Mouse (Mus musculus) heart, embryonic 12.5 days (tissue): ENCODE data around the gene Spag6. TPM values are rescaled to one million over a fixed set of nuclear protein-coding genes. Genes with fewer than 3 reads are reported as not detected.
A peak's percentile ranks its signal among the peaks of the same experiment; 100 is the strongest.

ENCODE experiments used
- ATAC-seq: fragments of 200-750 bp; cut with Nextera tagmentation; 2 replicates; pipeline ENCODE4 v1.8.0; 2017; ENCODE audit warnings: moderate TSS enrichment, moderate library complexity; ENCODE audit not compliant: insufficient number of reproducible peaks, low FRiP score
- H3K27ac ChIP-seq: fragments of 300-500 bp; sonication (generic); 2 replicates; pipeline ENCODE4 v1.5.1; 2016; ENCODE audit warnings: mild to moderate bottlenecking, moderate library complexity; ENCODE audit not compliant: poor library complexity, severe bottlenecking
- H3K27me3 ChIP-seq: fragments of 300-500 bp; sonication (generic); replicated peaks from 2 replicates; pipeline ENCODE4 v1.6.1; 2016; ENCODE audit warnings: mild to moderate bottlenecking, moderate library complexity
- H3K36me3 ChIP-seq: fragments of 300-500 bp; sonication (generic); 2 replicates; pipeline ENCODE4 v1.6.1; 2016; ENCODE audit warnings: mild to moderate bottlenecking, moderate library complexity
- H3K4me1 ChIP-seq: fragments of 300-500 bp; sonication (generic); replicated peaks from 2 replicates; pipeline ENCODE4 v1.6.1; 2016; ENCODE audit warnings: mild to moderate bottlenecking
- H3K4me2 ChIP-seq: fragments of 300-500 bp; sonication (generic); 2 replicates; pipeline ENCODE4 v1.6.1; 2016; ENCODE audit warnings: mild to moderate bottlenecking, moderate library complexity
- H3K4me3 ChIP-seq: fragments of 300-500 bp; sonication (generic); 2 replicates; pipeline ENCODE4 v1.5.1; 2016; ENCODE audit warnings: mild to moderate bottlenecking
- H3K9ac ChIP-seq: fragments of 300-500 bp; sonication (generic); 2 replicates; pipeline ENCODE4 v1.6.1; 2016; ENCODE audit warnings: mild to moderate bottlenecking, moderate library complexity
- H3K9me3 ChIP-seq: fragments of 300-500 bp; sonication (generic); replicated peaks from 2 replicates; pipeline ENCODE4 v1.6.1; 2016; ENCODE audit warnings: mild to moderate bottlenecking, moderate library complexity
- WGBS: fragments of 180-500 bp; shearing (Covaris S2); methylation state at CpG from one replicate; pipeline ENCODE4 v1.1.7; 2016; 5-methylcytosine and 5-hydroxymethylcytosine counted together
- polyA plus RNA-seq: library from polyadenylated mRNA; unstranded; fragments of >200 nt; fragmentation: Nextera tagmentation; extraction: Ambion mirVana; gene quantifications from 2 replicates; pipeline ENCODE4 v1.2.1, GENCODE M21; 2016

Spag6 gene
- polyA plus RNA-seq, 1 experiment from 2014 or later, result 0.14 TPM

DNA sequence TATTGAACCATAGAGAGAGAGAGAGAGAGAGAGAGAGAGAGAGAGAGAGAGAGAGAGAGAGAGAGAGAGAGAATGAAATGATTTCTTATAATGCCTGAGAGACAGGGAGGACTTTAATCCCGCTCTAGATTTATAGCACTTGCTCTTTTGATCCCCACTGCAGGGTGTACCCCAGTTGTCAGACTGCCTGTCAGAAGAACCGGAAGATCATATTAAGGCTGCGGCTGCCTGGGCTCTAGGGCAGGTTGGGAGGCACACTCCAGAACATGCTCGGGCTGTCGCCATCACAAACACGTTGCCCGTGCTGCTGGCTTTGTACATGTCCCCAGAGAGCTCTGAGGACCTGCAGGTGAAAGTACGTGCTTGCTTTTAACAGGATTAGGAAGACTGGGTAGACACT, 43.2 kb downstream of the Spag6 start:
- 0 out of 2 replicates have a peak, but pooled peaks cover 2% of the 10 kb centered on the region for H3K4me1 ChIP-seq
- no peak overlapping the region for H3K27ac ChIP-seq
- no peaks in the 10 kb centered on the region for H3K27me3 ChIP-seq
- no peaks in the 10 kb centered on the region for H3K36me3 ChIP-seq
- ATAC-seq, result no peak
- no peak overlapping the region for H3K4me3 ChIP-seq
- no peak overlapping the region for H3K9ac ChIP-seq
- H3K9me3 ChIP-seq, result no peaks in the 10 kb centered on the region
- 62% methylated on average over 8 of the region's 8 CpGs for WGBS
- no peak overlapping the region for H3K4me2 ChIP-seq

DNA sequence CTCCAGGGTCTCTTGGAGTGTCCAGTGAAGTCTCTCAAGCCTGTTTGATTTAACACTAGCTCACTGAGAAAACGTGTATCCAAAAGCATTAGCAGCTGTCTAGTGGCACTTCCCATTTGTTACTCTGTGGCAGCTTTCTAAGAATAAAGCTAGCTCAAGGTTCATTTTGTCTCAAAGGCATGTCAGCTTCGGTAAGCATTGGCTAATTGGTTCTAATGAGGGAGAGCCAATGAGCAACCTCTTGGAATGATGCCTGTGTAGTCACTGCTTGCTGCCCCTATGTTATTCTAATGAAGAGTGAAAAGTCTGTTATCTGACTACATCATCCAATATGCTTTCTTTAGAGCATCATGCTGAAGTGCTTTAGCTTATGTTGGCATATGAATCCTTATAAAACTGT, 45.4 kb downstream of the Spag6 start:
- Histone ChIP-seq H3K9ac (no peak overlapping the region), H3K4me1 (0 out of 2 replicates have a peak, but pooled peaks cover 2% of the 10 kb centered on the region), H3K27ac (no peak overlapping the region), H3K9me3 (no peaks in the 10 kb centered on the region), H3K36me3 (no peaks in the 10 kb centered on the region), H3K27me3 (no peaks in the 10 kb centered on the region; the same call in 1 of the 2 replicates), H3K4me3 (no peak overlapping the region), H3K4me2 (no peak overlapping the region)
- WGBS, result 59% methylated on average over 2 of the region's 2 CpGs
- no peak for ATAC-seq

DNA sequence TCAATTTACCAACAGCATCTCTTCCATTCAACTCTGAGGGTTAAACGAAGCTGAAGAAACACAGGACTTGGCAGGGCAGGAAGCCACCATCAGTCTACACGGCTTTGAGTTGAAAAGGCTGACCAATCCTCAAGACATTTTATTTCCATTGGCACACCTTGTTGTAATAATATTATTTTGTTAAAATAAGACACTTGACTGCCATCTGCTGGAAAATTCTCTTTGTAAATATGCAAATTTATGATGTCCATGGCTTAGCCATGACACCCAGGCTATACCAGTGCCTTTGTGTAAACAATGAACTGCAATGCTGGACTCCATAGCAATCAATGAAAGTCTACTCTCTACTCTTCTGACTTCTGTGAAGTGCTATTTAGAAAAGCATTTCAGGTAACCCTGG, 62.3 kb downstream of the Spag6 start:
- H3K9ac ChIP-seq, result no peak overlapping the region
- no peak overlapping the region for H3K27ac ChIP-seq
- H3K9me3 ChIP-seq, result no peaks in the 10 kb centered on the region
- ATAC-seq, result no peak
- H3K36me3 ChIP-seq, result no peaks in the 10 kb centered on the region
- WGBS, result 49% methylated on average over 2 of the region's 2 CpGs
- no peak overlapping the region for H3K4me3 ChIP-seq
- H3K4me1 ChIP-seq, result no peaks in the 10 kb centered on the region
- H3K27me3 ChIP-seq, result no peaks in the 10 kb centered on the region
- H3K4me2 ChIP-seq, result no peak overlapping the region

DNA sequence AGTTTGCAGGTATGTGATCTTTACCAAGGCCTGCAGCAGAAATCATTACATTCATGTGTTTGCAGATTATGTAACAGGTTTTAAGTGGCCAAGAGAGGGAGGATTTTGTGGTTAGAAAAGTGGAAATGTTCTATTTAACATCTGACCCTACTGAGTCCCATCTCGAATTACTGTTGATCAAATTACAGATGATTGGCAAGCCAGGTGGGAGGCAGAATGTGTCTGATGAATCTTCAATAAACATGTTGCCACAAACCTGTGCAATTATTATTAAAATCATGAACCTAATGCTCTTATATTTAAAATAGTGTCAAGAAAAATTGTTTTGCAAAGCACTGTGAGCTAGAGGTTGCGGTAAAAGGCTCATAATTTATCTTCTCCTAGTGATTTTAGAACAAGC, 71.0 kb downstream of the Spag6 start:
- WGBS, result 82% methylated on average over 2 of the region's 2 CpGs
- Histone ChIP-seq H3K27me3 (no peaks in the 10 kb centered on the region), H3K4me1 (peaks cover 6% of the 10 kb centered on the region; the same call in 1 of the 2 replicates), H3K4me2 (no peak overlapping the region), H3K9me3 (no peaks in the 10 kb centered on the region), H3K36me3 (no peaks in the 10 kb centered on the region), H3K4me3 (no peak overlapping the region), H3K27ac (no peak overlapping the region), H3K9ac (no peak overlapping the region)
- ATAC-seq, result no peak

DNA sequence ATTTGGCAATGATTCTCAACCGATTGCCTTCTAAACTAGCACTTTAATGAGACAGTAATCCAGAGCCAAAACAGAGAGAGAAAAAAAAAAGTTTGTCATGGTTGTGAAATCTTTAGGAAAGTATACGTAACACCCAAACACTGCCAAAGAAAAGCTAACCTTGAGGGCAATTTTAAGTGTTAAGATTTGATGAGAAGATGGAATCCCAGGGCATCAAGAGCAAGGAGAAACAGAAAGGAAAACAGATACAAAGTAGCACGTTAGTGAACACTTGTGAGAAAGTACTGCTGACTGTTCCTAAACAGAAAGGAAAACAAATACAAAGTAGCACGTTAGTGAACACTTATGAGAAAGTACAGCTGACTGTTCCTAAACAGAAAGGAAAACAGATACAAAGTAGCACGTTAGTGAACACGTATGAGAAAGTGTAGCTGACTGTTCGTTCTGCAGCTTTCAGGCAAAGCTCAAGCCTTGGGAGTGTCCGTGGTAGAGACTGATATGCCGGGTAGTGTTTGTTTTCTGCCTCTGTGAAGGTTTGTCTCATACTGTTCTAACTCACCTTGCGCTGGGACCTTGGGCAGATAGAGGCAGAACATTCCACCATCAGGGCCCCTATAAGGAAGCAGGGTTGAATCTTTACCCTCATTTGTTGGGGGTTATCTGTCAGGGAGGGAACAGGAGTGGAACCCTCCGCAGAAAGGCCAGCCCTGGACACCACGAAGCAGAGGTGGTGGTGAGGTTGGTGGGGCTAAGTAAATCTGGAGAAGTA, 71.8 kb downstream of the Spag6 start:
- Histone ChIP-seq H3K4me3 (peak overlapping the region; percentile 31), H3K9ac (peak overlapping the region; percentile 56; the same call in 1 of the 2 replicates)

DNA sequence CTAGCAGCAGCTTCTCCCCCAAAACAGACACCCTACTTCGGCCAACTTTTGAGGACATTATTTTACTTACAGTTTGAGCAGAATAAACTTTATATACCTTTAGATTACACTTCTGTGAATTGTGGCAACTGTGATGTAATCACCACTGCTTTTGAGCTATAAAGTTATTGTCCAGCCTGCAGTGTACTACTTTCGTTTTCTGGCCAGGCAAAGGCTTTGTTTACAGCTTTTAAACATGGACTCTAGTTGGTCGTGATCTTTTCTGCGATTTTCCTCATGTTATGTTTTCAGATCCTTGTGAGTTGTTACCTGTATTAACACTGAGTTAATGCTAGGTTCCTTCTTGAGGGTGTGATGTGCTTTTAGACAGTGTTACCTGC, 72.6 kb downstream of the Spag6 start:
- Histone ChIP-seq H3K9me3 (no peaks in the 10 kb centered on the region), H3K27me3 (no peaks in the 10 kb centered on the region), H3K4me1 (peaks cover 6% of the 10 kb centered on the region; the same call in 1 of the 2 replicates), H3K27ac (peak overlapping the region; percentile 96), H3K4me3 (peak overlapping the region; percentile 93), H3K36me3 (no peaks in the 10 kb centered on the region), H3K9ac (peak overlapping the region; percentile 99), H3K4me2 (peak overlapping the region; percentile 75)
- no peak for ATAC-seq
- WGBS, result 45% methylated on average over 4 of the region's 4 CpGs

More for the DNA sequence above, 71.8 kb downstream of the Spag6 start:
- Histone ChIP-seq H3K27me3 (no peaks in the 10 kb centered on the region), H3K27ac (peak overlapping the region; percentile 47; the same call in 1 of the 2 replicates), H3K4me1 (peaks cover 6% of the 10 kb centered on the region; the same call in 1 of the 2 replicates), H3K36me3 (no peaks in the 10 kb centered on the region), H3K4me2 (peak overlapping the region; percentile 75), H3K9me3 (no peaks in the 10 kb centered on the region)
- no peak for ATAC-seq
- 46% methylated on average over 12 of the region's 12 CpGs for WGBS

DNA sequence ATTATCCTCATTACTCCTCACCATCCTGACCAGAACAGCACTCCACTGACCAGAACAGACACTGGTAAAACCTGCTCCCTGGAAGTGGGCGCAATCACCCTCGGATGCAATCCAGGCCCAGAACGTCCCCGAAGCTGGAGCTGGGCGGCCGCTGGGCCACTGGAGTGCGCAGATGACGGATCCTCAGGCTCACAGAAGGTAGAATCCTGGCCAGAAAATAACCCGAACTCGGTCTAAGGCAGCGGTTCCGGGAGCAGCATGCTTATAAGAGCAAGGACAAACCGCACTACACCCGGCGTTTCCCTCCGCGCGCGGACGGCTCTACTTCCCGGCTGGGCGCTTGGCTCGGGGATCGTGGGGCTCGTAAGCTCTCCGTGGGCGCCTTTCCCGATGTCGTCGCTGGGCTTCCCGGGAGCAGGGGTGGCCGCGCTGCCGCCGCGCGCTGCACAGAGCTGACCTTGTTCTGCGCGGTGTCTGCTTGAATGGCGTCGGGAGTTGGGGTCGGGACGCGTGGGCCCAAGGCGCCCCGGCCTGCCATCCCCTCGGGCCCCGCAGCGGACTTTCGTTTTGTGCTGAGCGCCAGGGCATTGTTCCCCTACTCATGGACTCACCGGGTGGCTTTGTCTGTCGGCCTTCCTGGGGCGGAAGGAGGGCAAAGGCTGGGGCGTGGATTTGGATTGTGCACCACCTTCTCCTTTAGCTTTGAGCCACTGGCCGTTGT, 73.1 kb downstream of the Spag6 start:
- peak overlapping the region; percentile 93 for H3K4me3 ChIP-seq
- H3K9ac ChIP-seq, result peak overlapping the region; percentile 99
- no peaks in the 10 kb centered on the region for H3K36me3 ChIP-seq
- peak overlapping the region; percentile 96 for H3K27ac ChIP-seq
- peaks cover 6% of the 10 kb centered on the region; the same call in 1 of the 2 replicates for H3K4me1 ChIP-seq
- H3K4me2 ChIP-seq, result peak overlapping the region; percentile 75
- WGBS, result under 1% methylated on average over 56 of the region's 56 CpGs
- no peaks in the 10 kb centered on the region for H3K9me3 ChIP-seq
- H3K27me3 ChIP-seq, result no peaks in the 10 kb centered on the region
- ATAC-seq, result peak; percentile 88

DNA sequence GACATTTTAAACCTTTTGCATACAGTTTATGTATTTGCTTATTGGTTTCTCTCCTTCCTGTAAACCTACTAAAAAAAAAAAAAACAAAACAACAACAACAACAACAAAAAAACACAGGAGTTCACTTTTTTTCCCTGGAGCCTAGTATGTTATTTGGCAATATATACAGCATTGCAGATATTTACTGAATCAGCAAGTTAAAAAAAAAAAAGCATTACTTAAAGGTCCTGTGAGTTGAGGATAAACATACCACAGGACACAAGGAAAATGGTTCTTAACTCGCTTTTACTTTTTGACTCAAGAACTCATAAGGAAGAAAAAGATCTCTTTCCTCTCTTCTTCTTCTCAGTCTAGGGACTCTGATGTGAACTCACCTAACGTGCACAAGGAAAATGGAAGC, 74.6 kb downstream of the Spag6 start:
- H3K9ac ChIP-seq, result no peak overlapping the region
- no peaks in the 10 kb centered on the region for H3K36me3 ChIP-seq
- H3K27ac ChIP-seq, result no peak overlapping the region
- 80% methylated on average over 2 of the region's 2 CpGs for WGBS
- ATAC-seq, result no peak
- H3K4me2 ChIP-seq, result no peak overlapping the region
- peaks cover 6% of the 10 kb centered on the region; the same call in 1 of the 2 replicates for H3K4me1 ChIP-seq
- no peak overlapping the region for H3K4me3 ChIP-seq
- no peaks in the 10 kb centered on the region for H3K27me3 ChIP-seq
- H3K9me3 ChIP-seq, result no peaks in the 10 kb centered on the region

DNA sequence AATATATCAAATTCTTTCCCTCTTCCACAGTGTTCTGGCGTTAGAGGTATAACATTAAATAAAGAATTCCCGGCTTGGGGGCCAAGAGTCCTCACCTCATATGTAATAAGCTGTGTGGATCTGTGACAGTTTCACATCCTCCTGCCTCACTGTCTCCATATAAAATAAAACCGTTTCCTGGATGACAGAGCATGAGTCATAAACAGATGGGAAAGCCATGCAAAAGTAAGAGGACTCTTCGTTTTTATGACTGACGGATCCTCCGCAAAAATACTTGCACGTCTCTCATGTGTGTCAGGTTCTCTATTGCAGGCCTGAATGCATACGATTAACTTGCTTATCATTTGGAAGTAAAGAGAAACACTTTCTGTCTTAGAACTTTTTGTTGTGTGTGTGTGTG, 78.6 kb downstream of the Spag6 start:
- Histone ChIP-seq H3K36me3 (no peaks in the 10 kb centered on the region), H3K4me2 (no peak overlapping the region), H3K9ac (no peak overlapping the region), H3K4me3 (no peak overlapping the region), H3K9me3 (no peaks in the 10 kb centered on the region), H3K4me1 (no peaks in the 10 kb centered on the region), H3K27ac (no peak overlapping the region), H3K27me3 (no peaks in the 10 kb centered on the region)
- ATAC-seq, result no peak
- 79% methylated on average over 8 of the region's 8 CpGs for WGBS

DNA sequence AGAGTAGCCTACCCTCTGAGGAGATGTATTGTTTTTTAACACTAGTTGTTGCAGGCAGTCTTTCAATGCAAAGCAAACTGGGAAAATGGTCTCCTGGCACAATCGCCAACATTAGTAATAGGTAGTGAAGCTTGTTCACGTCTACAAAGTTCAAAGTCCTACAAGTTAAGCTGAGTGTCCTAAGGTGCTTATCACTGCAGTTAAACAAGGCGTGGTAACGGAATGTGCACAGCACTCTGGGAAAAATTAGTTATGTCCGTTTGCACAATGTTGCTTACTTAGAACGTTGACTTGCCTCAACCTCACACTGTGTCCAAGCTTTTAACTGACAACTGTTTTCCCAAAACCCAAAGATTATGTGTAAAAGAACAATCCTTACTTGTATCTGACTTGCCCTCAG, 80.5 kb downstream of the Spag6 start:
- no peaks in the 10 kb centered on the region for H3K27me3 ChIP-seq
- no peak for ATAC-seq
- no peak overlapping the region for H3K4me3 ChIP-seq
- H3K27ac ChIP-seq, result no peak overlapping the region
- H3K4me1 ChIP-seq, result peaks cover 10% of the 10 kb centered on the region
- no peaks in the 10 kb centered on the region for H3K9me3 ChIP-seq
- H3K36me3 ChIP-seq, result no peaks in the 10 kb centered on the region
- WGBS, result 78% methylated on average over 6 of the region's 6 CpGs
- no peak overlapping the region for H3K9ac ChIP-seq
- H3K4me2 ChIP-seq, result no peak overlapping the region

DNA sequence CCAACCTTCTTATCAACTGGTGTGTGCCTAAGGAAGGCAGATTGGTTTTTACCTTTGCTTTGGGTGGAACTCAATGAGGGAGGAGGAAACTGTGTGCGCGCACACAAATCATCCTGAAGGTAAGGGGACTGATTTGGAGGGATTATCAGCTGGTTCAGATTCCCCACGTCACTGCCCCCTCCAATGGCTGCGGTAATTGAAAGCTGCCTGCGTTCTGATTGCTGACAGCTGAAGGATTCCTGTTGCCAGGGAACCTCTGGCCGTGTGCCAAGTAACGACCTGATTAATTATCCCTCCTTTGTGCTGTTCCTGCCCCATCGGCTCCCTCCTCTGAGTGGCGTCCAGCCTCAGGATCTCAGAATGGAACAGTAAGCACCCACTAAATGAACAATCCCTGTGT, 84.4 kb downstream of the Spag6 start:
- Histone ChIP-seq H3K4me1 (peaks cover 10% of the 10 kb centered on the region), H3K36me3 (no peaks in the 10 kb centered on the region), H3K27ac (no peak overlapping the region), H3K9ac (no peak overlapping the region), H3K4me3 (no peak overlapping the region), H3K27me3 (no peaks in the 10 kb centered on the region), H3K4me2 (peak overlapping the region; percentile 46), H3K9me3 (no peaks in the 10 kb centered on the region)
- peak; percentile 45; the same call in 1 of the 2 replicates for ATAC-seq
- WGBS, result 7% methylated on average over 9 of the region's 9 CpGs
